ENCODE assay signal across 21 mouse cellular contexts in the genomic region with DNA sequence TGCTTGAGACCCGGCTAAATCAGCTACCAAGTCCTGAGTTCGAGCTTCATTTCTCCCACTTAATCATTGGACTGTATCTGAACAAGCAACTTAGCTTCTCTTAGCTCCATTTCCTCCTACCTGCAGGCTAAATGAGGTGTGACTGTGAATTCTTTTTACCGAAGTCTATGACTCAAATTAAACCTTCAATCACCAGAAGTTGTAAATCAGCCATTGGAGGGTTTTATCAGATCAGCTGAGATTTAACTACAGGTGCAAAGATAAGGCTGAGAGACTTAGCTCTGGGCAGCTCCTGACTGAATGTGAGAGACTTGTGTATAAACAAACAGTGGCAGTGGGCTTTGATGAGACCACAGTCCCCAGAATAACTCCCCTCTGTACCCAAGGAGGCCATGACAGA.
DNase-seq lines count a peak whose midpoint lies in the region; ATAC-seq and TF ChIP-seq lines count a peak whose summit lies in the region.
"Had no signal": no experiment of that assay in that cellular context is flagged by ENCODE, and none has a peak within 500 bp of the region (broad histone marks: within the 10 kb centered on the region; RNA-seq: fewer than 3 reads in every experiment).

No protein-coding gene starts in this region.

- H3K4me2 ChIP-seq in intestine, embryonic 15.5 days (replicated peaks) = no peak overlapping the region
- no peak overlapping the region for H3K4me2 ChIP-seq in intestine, postnatal 0 days (replicated peaks; ENCODE audit: low read depth)
- no peak overlapping the region for H3K4me2 ChIP-seq in intestine, embryonic 16.5 days (ENCODE audit: low read depth, low read length)
- H3K4me2 ChIP-seq in midbrain, embryonic 15.5 days = no peak overlapping the region

- 64% methylated on average over 3 of the region's 3 CpGs for WGBS in intestine, embryonic 15.5 days
- 45% methylated on average over 3 of the region's 3 CpGs for WGBS in intestine, postnatal 0 days
- 65% methylated on average over 3 of the region's 3 CpGs for WGBS in intestine, embryonic 16.5 days
- 32% methylated on average over 3 of the region's 3 CpGs for WGBS in large intestine, adult 2 months
- 90% methylated on average over 3 of the region's 3 CpGs for WGBS in midbrain, embryonic 15.5 days

- no peak overlapping the region for H3K9ac ChIP-seq in intestine, embryonic 15.5 days
- no peak overlapping the region for H3K9ac ChIP-seq in intestine, postnatal 0 days (ENCODE audit: low read depth, low read length)
- no peak overlapping the region for H3K9ac ChIP-seq in intestine, embryonic 16.5 days (ENCODE audit: low read depth, low read length)
- no peak overlapping the region for H3K9ac ChIP-seq in midbrain, embryonic 15.5 days

- ATAC-seq in intestine, embryonic 15.5 days = peak; percentile 49; the same call in 1 of the 2 replicates
- no peak for ATAC-seq in intestine, postnatal 0 days
- ATAC-seq in intestine, embryonic 16.5 days = peak; percentile 52; the same call in 1 of the 2 replicates
- no peak for ATAC-seq in midbrain, embryonic 15.5 days (replicated peaks)
- ATAC-seq: activated CD4-positive, CD25-positive, alpha-beta regulatory T cell, adult 4 months; CD4-positive, CD25-positive, alpha-beta regulatory T cell, adult 4 months; Patski had no signal

- H3K36me3 ChIP-seq in intestine, embryonic 15.5 days = no peaks in the 10 kb centered on the region
- H3K36me3 ChIP-seq in intestine, postnatal 0 days (ENCODE audit: control insufficient read depth, insufficient read depth) = no peaks in the 10 kb centered on the region
- no peaks in the 10 kb centered on the region for H3K36me3 ChIP-seq in intestine, embryonic 16.5 days (ENCODE audit: control insufficient read depth, insufficient read depth, low read length)
- no peaks in the 10 kb centered on the region for H3K36me3 ChIP-seq in midbrain, embryonic 15.5 days (replicated peaks)
- H3K36me3 ChIP-seq: G1E had no signal

- TF ChIP-seq CTCF in intestine, postnatal 0 days (IDR thresholded peaks at IDR 0.05; ENCODE audit: low read depth) = no peak

- DNase-seq in large intestine, adult 2 months (ENCODE audit: low read depth, low spot score) = peak; percentile 63
- DNase-seq in cerebellum, adult 11 months = no peak
- DNase-seq: adrenal gland, adult 2 months; adrenal gland, adult 8-10 months; adrenal gland, postnatal 10 days; adrenal gland, postnatal 14 days; adrenal gland, postnatal 25 days; adrenal gland, postnatal 36 days; B cell, adult 2 months; cerebellum, adult 11-12 months; cerebellum, adult 18-20 months; cerebellum, adult 2 months had no signal

- H3K27ac ChIP-seq in intestine, embryonic 15.5 days = no peak overlapping the region
- no peak overlapping the region for H3K27ac ChIP-seq in intestine, postnatal 0 days (ENCODE audit: low read depth, low read length)
- no peak overlapping the region for H3K27ac ChIP-seq in intestine, embryonic 16.5 days (ENCODE audit: low read length)
- H3K27ac ChIP-seq in midbrain, embryonic 15.5 days = no peak overlapping the region

- no peak overlapping the region for H3K4me3 ChIP-seq in intestine, embryonic 15.5 days (replicated peaks)
- no peak overlapping the region for H3K4me3 ChIP-seq in intestine, postnatal 0 days (ENCODE audit: low read depth, low read length)
- H3K4me3 ChIP-seq in intestine, embryonic 16.5 days (ENCODE audit: low read length) = no peak overlapping the region
- no peak overlapping the region for H3K4me3 ChIP-seq in midbrain, embryonic 15.5 days

- no peaks in the 10 kb centered on the region for H3K27me3 ChIP-seq in intestine, embryonic 15.5 days (replicated peaks)
- H3K27me3 ChIP-seq in intestine, postnatal 0 days (replicated peaks; ENCODE audit: control insufficient read depth, insufficient read depth, low read length) = no peaks in the 10 kb centered on the region
- no peaks in the 10 kb centered on the region for H3K27me3 ChIP-seq in intestine, embryonic 16.5 days (replicated peaks; ENCODE audit: control insufficient read depth, insufficient read depth, low read length)
- no peaks in the 10 kb centered on the region for H3K27me3 ChIP-seq in midbrain, embryonic 15.5 days (replicated peaks)
- H3K27me3 ChIP-seq: CH12.LX, Patski had no signal

- H3K9me3 ChIP-seq in intestine, embryonic 15.5 days = no peaks in the 10 kb centered on the region
- no peaks in the 10 kb centered on the region for H3K9me3 ChIP-seq in intestine, postnatal 0 days (ENCODE audit: control insufficient read depth)
- no peaks in the 10 kb centered on the region for H3K9me3 ChIP-seq in intestine, embryonic 16.5 days (ENCODE audit: control insufficient read depth, low read length)
- H3K9me3 ChIP-seq in midbrain, embryonic 15.5 days = no peaks in the 10 kb centered on the region
- H3K9me3 ChIP-seq: G1E had no signal

- H3K4me1 ChIP-seq in intestine, embryonic 15.5 days (replicated peaks) = no peaks in the 10 kb centered on the region
- no peaks in the 10 kb centered on the region for H3K4me1 ChIP-seq in intestine, postnatal 0 days (replicated peaks; ENCODE audit: control insufficient read depth, insufficient read depth, low read length)
- H3K4me1 ChIP-seq in intestine, embryonic 16.5 days (ENCODE audit: control insufficient read depth, insufficient read depth, low read length) = no peaks in the 10 kb centered on the region
- no peaks in the 10 kb centered on the region for H3K4me1 ChIP-seq in midbrain, embryonic 15.5 days

Comparison
In these comparisons a context has a peak if more than half of its experiments do, and no peak if none do; other contexts are left out.
1. ATAC-seq: peak in intestine, embryonic 15.5 days (single experiment) and intestine, embryonic 16.5 days (single experiment); none in intestine, postnatal 0 days (single experiment) and midbrain, embryonic 15.5 days (single experiment).